Mouse (Mus musculus): ENCODE data around the gene Slc35d2.
A peak's percentile ranks its signal among the peaks of the same experiment; 100 is the strongest.
"Not testable (repeated sequence)": the region's sequence is repeated elsewhere in the genome, so short reads cannot be mapped to it uniquely, and the experiment has no call there.

Slc35d2 gene

DNA sequence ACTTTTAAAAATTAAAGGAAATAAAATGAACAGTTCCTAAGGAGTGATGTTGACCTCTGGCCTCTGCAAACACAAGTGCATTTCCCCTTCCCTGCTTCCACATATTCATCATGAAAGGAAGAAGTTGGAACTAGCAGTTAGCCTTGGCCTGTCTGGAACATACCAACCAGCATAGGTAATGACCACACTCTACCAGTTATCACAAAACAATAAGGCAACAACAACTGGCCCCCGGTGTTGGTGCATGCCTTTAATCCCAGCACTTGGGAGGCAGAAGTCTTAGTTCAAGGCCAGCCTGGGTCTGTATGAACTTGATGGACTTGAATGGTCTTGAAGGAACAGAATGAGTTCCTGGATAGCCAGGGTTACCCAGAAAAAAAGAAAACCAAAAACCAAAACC, 18.7 kb downstream of the Slc35d2 start:
- no peak for DNase-seq

DNA sequence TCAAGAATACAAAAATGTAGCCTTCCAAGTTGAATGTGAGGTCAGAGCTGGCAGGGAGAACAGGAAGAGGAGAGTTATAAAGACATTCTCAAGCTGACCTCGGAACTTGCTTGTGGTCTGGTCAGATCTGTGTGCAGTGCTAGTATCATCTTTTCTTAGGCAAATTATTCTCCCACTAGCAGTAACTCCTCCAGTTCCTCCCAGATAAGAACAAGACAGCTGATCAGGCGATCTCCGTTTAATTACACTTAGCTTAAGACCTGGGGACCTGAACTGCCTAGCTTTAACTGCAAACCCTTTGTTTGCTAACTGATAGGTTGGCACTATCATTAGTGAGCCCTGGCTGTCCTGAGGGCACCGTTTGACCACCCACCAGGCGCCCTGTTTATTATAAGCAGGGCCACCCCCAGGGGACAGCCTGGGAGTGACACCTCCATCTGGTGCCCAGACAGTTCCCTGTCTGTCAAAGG, 20.8 kb downstream of the Slc35d2 start:
- DNase-seq: no peak

DNA sequence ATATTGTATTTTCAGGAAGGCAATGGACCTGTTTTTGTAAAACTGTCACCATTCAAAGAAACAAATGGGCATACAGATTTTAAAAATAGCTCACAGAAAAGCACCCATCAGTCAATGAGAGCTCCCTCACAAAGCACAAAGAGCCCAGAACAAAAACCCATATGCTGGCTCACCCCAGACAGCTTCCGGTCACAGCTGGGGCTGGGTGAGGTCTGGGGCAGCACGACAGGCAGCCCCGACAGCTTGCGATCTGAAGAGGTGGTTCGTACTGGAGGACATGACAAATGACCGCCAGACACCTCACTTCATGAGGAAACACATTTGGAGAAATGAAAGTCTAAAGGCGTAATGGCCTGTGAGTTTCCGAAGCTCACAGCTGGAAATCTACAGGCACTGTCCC, 21.6 kb downstream of the Slc35d2 start:
- no peak for DNase-seq

DNA sequence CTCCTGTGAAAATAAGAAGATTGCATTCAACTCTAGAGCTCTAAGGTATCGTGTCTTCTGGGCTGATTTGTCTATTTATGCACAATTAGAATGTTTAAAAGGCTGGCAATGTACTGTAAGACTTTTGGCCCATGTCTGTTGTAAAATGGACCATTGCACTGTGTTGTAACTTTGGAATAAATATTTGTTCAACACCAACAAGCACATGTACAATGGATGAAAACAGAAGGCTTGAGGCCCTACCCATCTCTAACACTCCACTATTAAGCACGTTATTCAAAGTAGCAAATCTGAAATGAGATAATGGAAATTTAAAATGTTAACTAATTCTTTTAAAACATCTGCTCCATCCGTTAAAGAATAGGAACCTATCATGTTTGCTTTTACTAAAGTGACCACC, 22.1 kb downstream of the Slc35d2 start:
- no peak for DNase-seq

DNA sequence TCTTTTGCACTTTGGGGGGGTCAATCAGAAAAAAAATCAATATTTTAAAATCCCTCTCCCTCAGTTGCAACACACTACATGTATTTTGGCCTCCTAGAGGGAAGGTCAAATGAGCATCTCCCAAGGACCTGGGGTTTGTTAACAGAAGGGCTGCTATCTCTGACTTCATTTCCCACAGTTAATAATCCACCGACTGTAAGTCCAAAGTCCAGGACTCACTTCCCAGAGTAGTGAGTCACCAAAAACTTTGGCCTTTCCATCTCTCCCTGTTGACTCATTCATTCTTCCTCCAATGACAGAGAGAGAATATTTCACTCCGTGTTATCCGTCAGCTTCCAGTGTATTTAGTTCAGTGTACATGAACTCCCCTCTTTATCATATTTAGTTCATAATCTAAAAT, 23.5 kb downstream of the Slc35d2 start:
- peak; percentile 65 to 73 for DNase-seq

DNA sequence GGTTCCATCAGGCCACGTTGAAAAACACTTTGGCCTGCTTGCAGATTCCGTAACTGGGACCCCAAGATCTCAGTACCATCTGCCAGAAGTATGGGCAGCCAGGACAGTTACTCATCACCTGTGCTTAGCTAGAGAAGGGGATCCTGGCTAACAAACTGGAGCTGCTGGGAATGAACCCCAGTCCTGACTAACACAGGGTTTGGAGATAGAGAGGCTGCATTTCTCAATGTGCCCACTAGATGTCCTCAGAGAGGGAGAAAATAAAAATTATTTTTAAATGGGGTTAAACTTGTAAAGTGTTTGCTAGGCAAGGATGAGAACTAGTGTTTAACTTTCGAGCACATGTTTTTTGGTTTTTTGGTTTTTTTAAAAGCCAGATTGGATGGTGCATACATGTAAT, 29.0 kb downstream of the Slc35d2 start:
- DNase-seq: peak; percentile 33 to 57

DNA sequence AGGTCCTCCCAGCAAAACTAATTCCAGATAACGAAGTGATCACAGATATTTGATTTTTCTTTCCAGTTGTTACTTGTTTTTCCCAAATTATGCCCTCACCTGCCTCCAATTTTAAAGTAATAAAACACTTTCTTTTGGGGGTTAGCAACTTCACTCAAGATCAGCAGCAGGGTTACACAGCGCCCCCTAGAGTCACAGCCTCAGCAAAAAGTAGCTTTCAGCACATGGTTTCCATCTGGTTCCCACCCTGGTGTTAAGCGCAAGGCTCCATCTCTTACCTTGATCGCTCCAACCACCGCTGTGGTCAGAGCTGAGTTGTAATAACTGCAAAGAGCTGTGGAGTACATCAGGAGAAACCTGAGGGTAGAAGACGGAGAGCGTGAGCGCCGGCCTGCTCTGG, 30.2 kb downstream of the Slc35d2 start:
- peak in 1 of 2 experiments; percentile 45 for DNase-seq

DNA sequence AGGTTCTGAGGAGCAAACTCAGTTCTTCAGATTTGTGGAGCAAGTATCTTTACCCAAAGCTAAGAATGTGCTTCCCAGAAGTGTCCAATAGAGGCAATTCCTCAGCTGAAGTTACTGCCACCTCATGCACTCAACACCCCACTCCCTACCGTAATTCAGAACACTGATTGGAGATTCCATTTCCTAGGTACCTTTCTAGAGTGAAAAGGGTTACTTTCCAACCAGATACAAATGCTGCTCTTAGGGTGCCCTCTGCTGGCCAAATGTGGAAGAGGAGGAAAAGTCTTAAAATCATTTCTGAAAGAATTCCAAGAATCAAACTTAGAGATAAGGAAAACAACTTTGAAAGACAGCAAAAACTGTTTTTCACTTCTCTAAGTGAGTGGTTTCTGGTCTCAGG, 35.8 kb downstream of the Slc35d2 start:
- peak; percentile 40 to 86 for DNase-seq

DNA sequence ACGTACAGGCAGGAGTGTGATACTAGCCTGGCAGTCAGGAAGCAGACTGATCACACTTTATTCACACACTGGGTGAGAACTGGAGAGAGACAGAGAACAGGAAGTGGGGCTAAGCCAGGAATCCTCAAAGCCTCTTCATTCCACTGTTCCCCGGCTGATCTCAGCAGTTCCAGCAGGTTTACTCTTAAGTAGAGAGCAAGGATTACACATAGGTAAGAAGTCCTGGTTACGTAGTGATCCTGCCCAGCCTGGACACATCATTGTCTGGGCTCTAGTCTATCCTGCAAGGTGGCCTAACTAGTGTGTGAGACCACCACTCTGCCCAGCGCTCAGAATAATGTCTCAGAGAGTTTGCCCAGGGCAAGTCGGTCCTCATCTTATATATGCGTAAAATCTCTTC, 36.4 kb downstream of the Slc35d2 start:
- no peak for DNase-seq

DNA sequence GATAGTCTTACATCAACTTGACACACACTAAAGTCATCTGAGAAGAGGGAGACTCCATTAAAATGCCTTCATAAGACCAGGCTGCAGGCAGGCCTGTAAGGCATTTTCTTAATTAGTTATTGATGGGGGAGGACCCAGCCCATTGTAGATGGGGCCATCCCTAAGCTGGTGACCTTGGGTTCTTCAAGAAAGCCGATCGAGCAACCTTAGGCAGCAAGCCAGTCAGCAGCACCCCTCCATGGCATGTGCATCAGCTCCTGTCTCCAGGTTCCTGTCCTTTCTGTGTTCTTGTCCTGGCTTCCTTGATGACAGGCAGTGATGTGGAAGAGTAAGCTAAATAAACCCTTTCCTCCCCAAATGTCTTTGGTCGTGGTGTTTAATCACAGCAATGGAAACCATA, 37.0 kb downstream of the Slc35d2 start:
- no peak for DNase-seq

DNA sequence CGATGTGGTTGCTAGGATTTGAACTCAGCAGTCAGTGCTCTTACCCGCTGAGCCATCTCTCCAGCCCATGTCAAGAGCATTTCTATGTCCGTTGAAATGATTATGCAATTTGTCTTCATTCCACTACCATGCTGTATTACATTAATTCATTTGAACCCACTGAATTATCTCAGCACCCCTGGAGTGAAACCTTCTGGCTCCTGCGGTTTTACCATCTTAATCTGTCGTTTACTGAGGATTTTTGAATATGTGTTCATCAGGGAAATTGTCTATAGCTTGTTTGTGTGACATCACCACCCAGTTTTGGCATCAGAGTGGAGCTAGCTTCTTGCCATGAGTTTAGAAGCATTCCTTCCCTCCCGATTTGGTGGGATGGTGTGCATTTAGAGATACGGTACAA, 38.2 kb downstream of the Slc35d2 start:
- no peak for DNase-seq

DNA sequence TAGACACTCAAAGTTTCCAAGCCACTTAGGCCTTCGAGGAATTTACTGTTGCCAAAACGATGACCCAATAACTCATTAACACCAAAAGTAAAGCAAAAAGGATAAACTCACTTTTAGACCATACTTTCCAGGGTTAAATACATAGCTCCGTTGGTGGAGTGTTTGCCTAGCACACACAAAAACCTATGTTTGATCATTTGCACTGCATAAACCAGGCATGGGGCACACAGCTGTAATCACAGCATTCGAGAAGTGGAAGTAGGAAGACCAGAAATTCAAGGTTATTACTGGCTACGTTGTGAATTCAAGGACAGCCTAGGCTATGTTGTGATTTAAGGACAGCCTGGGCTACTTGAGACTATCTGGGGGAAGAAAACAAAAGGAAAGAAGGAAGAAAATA, 38.9 kb downstream of the Slc35d2 start:
- DNase-seq: no peak

DNA sequence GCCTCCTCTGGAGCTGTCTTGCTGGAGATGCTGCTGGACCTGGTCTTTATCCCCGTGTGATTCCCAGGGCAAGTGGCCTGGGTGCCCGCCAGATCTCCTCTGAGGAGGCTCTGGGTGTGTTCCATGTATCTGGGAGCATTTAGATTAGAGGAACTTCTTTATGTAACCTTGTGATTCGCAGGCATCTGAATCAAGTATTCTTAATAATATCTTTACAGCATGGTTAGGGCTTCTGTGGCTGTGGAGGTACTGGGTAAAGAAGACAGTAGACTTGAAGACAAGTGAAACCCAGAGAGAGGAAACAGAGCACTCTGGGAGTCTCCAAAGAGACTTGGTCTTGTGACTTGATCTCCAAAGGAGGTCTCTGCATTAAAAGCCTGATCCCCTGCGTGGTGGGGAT, 40.0 kb downstream of the Slc35d2 start, which contains the start of gene Hsd17b3:
Gene Hsd17b3 (minus strand): TSS at position 101 of the 400 bp plus-strand sequence.
- DNase-seq: no peak

DNA sequence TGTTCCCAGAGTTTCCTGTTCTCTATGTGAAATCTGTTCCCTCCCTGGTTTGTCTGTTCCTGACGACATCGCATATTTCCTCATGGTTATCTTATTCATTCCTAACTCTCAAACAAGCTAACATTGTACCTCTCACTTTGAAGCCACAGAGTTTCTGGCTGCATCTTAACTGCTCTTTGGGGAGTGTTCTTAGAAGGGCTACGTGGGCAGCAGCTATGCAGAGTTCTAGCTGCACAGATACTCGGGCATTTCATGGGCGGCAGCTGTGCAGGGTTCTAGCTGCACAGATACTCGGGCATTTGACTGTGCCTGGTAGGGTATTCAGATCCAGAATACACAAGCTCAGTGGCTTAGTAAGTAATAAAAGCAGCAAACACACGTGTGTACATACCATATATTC, 41.1 kb downstream of the Slc35d2 start:
- DNase-seq: no peak

DNA sequence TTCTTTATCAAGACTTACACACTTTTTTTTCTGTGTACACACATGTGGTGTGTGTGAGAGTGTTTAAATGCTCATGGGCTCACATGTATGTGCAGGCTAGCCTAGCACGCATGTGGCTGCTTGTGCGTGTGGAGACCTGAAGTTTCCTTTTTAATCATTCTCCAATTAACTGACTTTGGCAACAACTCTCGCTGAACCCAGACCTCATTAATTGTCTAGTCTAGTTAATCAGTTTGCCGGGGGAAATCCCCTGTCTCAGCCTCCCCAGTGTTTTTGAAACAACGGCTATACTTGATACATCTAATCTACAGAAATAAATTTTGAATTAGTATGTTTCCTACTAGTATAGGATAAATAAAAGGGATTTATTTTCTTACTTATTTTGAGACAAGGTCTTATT, 43.1 kb downstream of the Slc35d2 start:
- peak; percentile 43 to 46 for DNase-seq

DNA sequence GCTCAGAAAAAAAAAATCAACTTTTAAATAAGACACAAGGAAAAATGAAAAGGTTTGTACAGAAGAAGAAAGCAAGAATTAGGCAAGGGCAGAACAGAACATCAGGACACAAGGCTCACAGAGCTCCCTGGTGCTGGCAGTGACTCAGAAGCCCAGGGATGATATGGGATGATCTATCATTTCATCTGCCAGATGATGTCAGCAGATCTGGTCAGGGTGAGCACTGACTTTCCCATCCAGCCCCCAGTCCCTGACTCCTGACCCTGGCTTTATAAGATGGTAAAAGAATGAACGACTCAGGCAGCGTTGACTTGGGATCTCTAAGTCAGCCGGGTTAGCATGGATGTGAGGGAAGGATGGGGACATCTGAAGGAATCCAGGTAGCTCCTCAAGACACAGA, 45.8 kb downstream of the Slc35d2 start:
- DNase-seq: no peak

DNA sequence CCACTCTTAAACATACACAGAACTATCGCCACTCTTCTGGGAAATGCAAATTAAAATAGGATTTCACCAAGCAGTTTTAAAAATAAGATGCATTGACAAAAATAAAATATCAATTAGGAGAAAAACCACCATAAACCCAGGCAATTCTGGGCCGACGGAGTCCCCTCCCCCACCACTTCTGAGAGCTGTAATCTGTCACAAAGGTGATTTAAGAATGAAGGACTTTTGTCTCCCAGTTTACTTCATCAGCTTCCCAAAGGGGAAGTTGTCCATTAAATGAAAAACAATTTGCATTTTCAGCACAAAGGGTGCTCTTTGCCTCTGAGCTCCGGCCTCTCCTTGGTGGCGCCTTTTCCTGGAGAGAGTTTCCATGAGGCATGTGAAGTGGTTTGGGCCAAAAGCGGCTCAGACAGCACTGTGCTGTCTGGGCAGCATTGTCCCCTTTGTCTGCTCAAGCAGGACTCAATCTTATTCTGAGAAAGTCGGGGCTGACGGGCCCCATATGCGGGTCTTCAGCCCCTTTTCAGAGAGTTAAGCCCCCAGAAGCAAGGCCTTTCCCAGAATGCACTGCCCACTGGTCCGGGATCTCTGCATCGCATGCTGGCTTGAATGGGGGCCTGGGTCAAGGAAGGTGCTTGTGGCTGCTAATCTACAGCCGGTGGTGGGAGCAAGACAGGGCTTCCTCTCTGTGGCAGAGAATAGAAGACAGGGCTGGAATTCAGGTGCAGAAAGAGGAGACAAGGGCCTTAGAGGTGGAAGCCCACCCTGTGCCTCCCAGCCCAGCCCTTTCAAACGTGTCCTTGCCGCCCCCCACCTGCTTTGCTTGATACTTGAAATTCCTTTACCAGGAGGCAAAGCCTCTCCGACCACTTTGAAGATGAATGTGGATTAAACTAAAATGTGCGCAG, 47.9 kb downstream of the Slc35d2 start:
- peak; percentile 45 to 61 for DNase-seq

DNA sequence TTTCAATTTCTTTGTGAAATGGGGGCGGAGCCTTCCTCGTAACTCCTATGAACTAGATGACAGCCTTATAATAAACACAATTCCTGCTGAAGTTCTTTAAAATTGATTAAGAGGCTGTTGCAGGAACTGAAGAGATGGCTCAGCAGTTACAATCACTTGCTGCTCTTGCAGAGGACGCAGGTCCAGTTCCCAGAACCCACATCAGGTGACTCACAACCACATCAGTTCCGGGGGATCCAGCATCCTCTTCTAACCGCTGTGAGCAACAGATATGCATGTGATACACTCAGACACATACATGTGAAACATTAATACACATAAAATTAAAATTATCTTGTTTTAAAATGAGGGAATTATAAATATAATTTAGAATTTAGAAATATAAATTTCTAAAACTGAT, 51.6 kb downstream of the Slc35d2 start:
- DNase-seq: no peak

DNA sequence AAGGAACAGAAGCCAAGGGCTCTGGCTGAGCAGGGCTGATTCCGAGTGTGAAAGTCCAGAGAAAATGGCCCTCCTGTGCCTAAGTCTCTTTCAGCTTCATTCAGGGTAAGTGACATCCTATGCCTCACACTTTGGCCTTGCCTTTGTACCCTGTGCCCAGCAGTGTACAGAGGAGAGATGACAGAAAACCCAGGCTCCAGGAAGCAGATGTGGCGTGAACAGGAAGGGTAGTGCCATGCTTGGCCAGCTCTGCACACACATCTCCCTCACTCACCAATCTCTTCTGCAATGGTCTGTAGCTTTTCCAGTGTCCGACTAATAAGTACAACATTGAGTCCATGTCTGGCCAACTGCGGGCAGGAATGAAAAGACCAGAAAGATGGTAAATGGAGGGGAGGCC, 53.1 kb downstream of the Slc35d2 start:
- DNase-seq: no peak

DNA sequence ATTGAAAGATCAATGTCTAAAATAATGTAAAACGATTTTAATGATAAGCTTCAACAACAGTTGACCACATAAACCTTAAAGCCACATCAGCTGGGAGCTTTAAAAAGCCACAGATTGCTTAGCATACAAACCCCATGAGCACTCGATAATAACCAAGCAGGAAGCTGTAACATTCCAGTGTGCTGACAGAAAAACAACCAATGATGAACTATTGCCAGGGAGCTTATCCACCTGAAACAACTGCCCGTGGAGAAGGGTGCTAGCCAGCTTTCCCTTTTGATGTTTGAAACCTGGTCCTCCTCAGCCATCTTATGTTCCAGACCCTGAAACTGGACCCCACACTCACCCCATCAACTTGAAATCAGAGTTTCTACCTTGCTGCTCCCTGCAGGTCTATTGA, 62.5 kb downstream of the Slc35d2 start:
- no peak for DNase-seq

DNA sequence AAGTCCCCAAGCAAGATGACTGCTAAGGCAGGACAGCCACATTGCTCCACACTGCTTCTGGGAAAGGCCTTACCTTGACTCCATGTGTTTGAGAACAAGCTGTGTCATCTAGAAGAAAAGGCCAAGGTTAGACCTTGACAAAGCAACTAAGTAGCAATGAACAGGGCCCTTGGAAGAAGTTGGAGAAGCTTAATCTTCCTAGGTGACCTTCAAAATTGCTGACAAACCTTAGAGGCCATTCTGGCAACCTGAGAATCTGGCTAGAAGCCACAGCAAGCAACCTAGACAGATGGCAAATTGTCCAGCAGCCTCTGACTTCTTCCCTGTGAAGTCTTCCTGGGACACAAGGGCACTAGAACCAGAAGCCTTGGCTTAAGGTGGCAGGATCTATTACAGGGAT, 64.9 kb downstream of the Slc35d2 start:
- peak in 1 of 2 experiments; percentile 10 for DNase-seq

DNA sequence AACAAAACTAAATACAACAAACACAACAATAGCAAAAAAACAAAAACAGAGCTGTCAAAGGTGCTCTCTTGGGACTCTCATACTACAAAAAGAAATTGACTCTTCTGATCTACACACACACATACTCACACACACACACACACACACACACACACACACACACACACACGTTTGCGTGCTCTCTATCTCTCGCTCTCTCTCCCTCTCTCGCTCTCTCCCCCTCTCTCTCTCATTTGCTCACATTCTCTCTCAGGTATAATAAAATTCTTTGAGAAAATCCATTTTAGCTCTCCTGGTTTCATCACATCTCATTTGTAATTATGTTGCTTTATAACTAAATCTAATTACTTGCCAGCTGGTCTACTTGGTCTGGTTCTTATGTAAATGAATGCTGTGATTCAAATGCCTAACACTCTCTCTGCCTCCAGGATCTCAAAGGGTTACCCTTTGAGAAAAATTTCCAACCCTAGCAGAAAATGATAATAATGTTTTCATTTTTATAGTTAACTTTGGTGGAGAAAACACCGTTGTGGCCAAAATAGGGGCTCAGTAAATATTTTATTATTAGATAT, 68.1 kb downstream of the Slc35d2 start:
- DNase-seq: no peak

DNA sequence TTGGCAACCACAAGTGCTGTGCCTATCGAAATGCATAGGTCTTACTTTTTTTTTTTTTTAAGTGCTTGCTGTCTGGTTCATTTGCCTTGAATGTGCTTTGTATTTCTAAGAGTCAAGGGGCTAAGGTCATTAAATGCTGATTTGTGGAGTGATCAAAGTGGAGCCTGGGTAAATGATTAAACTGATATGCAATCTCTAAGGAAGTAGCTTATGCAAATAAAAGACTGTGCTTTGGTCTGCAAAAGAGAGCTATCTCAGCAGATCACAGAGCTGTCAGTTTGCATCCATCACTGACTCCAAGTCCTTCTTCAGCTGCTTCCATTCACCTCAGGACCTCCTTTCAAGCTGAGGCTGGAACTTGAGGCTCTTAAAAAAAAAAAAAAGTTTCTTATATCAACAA, 75.2 kb downstream of the Slc35d2 start:
- DNase-seq: peak in 1 of 2 experiments; percentile 55

DNA sequence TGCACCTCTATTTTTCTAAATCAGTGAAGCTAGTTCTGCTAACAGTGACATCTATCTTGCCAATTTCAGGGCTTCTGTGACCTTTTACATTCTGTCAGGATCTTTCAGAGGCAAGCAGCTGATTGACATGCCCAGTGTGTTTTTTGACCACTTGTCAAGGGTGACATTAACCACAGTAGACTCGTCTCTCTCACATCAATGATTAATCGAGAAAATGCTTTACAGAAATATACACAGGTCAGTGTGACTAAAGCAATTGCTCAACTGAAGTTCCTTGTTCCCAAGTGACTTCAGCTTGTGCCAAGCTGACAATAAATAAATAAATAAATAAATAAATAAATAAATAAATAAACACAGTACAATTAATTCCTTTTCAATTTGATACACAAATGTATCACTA, 76.9 kb downstream of the Slc35d2 start:
- DNase-seq: not testable (repeated sequence)

Measured in kidney, adult 8-10 months (tissue).